Mouse (Mus musculus): ENCODE data around the gene Zfp385b.

Gene Zfp385b

DNA sequence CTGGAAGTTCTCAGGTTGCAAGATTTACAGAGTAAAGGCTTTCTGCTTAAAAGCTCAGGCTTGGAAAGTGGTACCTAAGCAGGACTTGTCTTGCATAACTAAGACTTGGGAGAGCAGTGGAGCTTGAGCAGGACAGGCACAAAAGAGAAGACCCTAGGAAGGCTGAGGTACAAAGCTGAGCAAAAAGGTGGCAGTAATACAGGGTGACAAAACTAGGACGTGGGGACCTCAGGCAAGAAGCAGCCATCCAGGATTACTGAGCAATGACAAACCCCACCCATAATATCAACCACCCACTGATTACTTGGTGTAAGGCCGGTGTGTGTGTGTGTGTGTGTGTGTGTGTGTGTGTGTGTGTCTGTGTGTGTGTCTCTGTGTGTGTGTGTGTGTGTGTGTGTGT, 114.0 kb downstream of the Zfp385b start:
- no peak for DNase-seq (ENCODE audit: low spot score)

DNA sequence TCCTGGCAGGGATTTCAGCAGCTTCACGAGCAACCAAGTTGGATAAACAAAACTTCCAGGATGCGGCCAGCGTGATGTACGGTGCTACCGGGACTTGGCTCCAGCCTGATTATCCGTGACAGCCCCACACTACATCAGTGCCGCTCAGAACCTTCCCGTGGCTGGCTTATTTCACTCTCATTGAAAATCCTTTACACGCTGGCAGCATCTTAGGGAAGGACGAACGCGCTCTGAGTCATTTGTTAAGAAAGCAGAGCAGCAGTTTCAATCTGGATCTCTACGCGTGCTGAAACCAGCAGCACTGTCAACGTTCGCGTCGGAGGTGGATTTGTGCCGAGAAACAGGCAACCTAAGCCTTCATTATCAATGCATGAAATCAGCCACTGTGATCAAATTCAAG, 116.4 kb downstream of the Zfp385b start:
- DNase-seq (ENCODE audit: low spot score), result no peak

DNA sequence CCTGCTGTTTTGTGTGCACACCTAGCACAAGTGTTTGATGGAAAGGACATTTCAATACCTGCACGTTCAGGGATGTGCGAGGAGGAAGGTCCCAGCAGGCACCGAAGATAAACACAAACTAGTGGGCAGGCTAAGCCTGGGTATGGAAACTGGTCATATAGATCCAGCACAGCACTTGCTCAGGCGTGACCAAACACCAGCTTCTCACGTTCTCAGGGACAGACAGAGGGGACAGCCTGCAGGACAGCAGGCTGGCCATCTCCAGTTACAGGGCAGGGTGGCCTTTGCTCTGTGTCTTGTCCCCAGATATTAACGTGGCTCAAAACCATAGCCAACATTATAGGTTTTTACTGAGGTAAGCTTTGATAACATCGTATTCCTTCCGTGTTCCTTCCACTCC, 128.3 kb downstream of the Zfp385b start:
- no peak for DNase-seq (ENCODE audit: low spot score)

DNA sequence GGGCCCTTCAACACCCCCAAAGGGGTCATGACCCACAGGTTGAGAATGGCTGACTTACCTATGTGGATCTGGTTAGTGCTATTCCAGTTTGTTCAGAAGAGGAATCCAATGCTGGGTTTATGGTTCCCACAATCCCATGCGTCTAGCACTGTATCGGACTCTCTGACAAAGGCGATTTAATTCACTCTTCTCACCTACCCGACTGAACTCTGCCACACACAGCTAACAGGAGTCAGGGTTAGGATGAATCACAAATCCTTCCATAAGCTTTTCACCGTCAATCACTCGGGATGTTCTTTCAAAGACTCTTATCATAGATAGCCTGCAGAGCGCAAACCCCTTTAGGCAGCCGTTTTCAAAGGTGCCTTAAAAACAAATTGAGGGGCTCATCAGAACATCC, 129.1 kb downstream of the Zfp385b start:
- no peak for DNase-seq (ENCODE audit: low spot score)

DNA sequence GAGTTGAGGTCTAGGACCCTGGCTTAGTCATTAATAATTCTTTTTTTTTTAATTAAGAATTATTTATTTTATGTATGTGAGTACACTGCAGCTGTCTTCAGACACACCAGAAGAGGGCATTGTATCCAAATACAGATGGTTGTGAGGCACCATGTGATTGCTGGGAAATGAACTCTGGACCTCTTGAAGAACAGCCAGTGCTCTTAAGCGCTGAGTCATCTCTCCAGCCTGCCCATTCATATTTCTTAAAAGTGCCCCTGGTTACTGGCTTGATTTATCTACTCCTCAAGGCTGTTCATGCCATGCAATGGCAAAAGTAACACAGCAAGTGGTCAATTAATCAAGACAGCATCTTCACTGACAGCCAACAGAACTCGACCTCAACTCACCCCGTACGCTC, 130.8 kb downstream of the Zfp385b start:
- DNase-seq (ENCODE audit: low spot score), result no peak

DNA sequence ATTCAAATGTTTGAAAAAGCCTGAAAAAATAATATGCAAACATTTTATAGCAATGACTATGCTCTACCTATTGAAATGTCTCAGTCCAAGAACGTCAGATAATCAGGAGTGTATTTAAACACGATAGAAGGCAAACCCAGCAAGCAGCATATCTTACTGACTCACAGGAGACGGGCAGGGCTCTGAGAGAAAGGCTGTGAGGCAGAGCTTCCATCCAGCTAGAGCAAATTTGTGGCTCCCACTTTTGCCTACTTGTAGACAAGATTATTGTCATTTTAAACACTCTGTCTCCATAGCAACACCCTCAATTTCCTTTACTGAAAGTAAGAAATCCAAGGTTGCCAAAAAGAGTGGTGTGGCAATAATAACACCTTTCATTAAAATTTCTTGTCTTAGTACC, 135.4 kb downstream of the Zfp385b start:
- DNase-seq (ENCODE audit: low spot score), result no peak

DNA sequence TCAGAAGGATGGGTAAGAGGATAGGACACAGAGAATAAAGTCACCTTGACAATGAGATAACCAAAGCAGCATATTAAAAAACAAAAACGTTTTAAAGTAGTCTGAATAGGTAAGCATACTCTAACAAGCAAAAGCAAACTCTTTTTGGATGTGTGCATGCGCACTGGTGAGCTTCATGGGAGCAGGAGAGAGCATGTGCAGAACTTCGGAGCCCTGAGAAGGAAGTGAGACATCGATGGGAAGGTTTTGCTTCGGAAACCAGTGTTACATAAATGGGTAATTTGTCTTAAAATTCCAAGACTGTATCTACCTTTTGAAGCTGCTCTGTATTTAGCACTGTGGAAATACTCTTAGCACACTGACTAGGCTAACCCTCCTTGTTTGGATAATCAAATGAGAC, 137.2 kb downstream of the Zfp385b start:
- no peak for DNase-seq (ENCODE audit: low spot score)

DNA sequence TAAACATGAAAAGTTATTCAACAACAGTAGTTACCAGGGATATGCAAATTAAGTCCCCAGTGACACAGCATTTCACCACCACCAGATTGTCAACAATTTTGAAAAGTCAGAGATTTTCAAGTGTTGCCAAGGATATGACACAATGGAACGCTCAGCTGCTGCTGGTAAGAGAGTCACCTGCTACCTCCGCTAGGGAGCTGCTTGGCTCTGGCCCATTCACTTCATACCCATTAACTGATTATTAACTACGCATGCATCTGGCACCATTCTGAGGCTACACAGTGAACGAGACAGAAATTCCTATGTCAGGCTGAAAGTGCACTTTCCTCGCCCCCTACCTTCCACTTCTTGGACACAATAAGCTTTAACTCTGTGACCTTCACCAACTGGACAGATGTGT, 137.7 kb downstream of the Zfp385b start:
- DNase-seq (ENCODE audit: low spot score), result no peak

DNA sequence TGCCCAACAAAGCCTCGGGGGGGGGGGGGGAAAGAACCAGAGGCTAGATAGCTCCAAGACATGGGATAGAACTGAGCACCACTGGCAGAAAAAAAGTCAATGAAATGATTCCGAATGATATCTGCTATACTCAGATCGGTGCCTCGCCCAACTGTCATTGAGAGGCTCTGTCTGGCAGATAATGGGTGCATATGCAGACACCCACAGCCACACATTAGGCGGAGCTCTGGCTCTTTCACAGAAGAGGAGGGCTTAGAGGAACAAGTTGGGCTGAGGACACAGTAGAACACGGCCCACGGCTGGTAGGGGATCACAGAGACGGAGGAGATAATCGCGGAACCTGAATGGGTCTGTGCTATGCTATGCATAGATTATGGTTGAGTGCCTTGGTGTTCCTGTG, 145.7 kb downstream of the Zfp385b start:
- DNase-seq (ENCODE audit: low spot score), result no peak

DNA sequence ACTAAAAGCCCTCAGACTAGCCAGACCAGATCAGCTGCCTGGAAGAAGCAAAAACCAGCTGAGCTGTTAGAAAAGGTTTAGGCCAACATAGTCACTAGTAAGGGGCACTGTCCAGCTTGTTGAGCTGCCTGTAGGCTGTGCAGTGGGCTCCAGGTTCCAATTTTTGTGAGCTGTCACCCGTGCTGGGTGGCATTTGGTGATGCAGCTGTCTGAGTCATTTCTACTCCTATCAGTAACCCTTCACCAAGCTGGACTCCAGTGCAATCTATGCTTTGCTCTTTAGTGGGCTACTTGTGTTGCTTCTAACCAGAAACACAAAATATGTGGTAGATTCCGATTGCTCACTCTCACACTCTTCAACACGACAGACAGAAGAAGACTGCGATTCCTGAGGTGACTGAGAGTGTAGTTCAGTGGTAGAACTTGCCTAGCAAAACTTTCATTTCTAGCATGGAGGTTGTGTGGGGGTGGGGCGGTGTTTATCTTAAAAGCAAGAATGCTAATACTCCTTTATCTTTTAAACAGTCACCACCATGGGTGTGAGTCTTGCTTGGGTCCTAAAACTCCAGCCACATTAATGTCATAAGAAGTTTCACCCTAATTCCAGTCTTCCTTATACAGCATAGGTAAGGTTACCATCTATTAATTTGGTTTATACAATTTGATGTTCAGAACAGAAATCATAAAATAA, 147.1 kb downstream of the Zfp385b start:
- no peak for DNase-seq (ENCODE audit: low spot score)

DNA sequence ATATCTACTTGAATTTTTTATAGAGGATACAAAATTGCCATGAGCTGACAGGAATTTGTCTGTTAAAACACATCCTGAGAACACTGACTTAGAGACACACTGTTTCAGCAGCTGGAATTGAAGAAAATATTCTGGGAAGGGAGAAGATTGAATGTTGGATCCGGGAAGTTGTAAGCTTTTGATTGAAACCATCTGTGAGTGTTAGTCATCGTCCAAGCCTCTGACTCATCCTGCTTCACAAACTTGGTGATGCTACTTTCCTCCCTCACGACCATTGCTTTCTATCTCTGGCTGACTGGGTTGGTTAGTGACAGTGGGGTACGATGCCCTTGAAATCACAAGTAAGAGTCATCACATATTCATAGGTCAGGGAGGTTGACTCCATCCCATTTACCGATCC, 157.3 kb downstream of the Zfp385b start:
- DNase-seq (ENCODE audit: low spot score), result no peak

DNA sequence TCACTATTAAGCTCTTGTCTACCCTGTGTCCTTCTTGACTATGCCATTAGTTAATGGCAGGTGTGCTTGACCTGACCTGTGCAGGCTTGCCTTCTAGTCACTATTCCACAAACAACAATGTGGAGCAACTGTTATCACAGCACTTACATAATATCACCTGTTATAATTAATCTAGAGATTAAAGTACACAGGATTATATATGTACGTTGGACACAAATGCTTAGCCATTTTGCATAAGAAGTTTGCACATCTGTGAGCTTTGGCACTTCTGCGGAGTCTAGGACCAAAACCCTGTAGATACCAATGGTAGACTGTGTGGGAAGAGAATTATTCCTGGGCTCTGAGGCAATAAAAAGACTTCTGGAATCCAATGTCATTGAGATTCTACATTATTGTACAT, 165.8 kb downstream of the Zfp385b start:
- no peak for DNase-seq (ENCODE audit: low spot score)

DNA sequence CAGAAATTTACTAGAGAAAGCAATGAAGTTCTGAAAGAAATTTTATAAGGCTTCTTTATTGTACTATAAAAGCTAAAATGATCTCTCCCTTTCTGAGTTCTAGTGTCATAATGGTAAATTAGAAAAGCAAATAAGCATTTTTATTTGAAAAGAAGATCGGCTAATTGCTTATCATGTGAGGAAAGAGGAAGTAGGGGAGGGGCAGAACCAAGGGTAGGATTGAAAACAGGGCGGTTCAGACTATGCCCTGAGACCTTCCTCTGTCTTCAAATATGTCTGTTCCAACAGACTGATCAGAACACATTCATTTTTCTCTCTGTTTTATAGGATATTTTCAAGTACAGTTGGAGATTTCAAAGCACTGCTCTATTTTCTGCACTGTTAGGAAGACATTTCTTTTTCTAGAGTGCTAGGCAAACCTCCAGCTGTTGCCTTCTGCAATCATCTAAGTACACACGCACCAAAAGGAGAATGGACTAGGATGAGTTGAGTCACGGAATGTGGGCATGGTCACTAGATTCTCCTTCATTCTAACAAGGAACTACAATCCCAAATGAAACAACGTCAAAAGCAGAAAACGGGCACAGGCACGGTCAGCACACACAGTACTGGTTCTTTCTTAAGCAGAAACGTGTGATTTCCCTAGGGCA, 177.8 kb downstream of the Zfp385b start:
- DNase-seq (ENCODE audit: low spot score), result no peak

DNA sequence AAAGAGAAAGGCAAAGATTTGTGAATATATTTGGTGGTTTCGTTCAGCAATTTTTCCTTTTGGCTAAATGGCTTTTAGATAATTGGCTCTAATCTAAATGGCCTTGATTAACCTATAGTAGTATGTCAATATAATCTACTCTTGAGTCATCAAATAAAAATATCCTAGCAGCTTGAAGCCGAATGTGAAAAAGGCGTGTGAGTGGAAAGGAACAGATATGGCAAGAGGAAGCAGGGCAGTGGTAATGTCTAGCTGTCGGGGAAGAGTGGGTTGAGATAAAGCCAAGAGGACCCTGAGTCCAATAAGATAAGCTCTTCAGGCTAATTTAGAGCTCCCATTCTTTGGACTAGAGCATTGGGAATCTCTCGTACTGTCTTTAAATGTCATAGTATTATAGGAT, 179.4 kb downstream of the Zfp385b start:
- DNase-seq (ENCODE audit: low spot score), result no peak

DNA sequence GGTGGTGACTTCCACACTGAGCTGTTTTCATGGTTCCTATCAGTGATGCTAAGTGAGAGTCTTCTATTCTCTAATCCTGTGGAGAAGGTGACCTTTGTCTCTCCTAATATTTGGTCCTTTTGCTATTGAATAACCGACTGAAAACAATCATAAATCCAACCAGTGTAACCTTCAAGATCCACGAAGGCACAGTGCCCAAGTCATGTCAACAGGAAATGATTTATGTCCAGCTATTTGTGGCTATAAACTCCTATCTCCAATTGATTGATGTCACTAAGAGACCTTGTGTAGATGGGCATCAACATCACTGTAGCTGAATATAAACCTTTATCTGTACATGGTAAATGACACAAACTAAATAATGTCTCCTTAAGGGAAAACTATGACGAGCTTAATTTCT, 187.8 kb downstream of the Zfp385b start:
- DNase-seq (ENCODE audit: low spot score), result no peak

DNA sequence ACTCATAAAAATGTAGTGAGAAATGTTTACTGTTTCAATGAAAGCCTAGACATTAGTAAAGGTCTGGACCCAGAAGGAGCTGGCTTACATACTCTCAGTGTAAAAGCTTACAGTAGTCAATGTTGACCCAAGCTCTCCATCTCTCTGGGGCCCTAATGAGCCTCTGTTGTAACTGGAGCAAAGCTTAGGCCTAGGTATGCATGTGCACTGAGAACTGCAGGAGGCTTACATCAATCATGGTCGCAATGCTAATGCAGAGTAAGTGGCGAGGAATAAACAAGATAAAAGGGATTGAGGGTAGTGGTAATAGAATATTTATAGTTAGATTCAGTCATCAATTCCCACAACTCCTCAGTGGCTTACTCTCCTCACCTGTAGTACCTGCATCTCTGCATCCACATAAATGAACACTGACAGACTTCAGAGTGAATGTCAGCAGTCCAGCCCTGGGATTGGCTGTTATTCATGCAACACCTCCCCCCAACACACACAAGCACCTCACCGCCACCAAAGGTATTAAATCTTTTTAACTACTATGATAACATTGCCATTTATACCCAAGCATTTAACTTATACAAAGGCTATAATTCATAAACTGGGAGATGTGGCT, 191.7 kb downstream of the Zfp385b start:
- DNase-seq (ENCODE audit: low spot score), result no peak

DNA sequence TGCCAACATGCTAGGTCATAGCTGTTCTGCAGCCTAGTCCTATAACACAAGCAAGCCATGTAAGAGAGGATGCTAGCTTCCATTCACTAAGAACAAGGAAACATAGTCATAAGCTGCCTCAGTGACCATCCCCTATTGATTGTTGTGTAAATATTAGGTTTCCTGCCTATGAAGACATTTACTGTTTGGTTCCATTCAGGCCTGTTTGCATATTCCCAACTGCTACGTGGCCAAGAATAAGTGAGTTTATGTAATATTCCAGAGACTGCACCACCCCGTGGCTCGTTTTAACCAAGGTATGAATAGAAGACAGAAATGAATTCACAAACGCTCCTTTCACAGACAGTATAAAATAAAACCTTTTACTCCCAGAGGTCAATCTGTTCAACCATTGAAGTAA, 200.8 kb downstream of the Zfp385b start:
- DNase-seq (ENCODE audit: low spot score), result no peak

DNA sequence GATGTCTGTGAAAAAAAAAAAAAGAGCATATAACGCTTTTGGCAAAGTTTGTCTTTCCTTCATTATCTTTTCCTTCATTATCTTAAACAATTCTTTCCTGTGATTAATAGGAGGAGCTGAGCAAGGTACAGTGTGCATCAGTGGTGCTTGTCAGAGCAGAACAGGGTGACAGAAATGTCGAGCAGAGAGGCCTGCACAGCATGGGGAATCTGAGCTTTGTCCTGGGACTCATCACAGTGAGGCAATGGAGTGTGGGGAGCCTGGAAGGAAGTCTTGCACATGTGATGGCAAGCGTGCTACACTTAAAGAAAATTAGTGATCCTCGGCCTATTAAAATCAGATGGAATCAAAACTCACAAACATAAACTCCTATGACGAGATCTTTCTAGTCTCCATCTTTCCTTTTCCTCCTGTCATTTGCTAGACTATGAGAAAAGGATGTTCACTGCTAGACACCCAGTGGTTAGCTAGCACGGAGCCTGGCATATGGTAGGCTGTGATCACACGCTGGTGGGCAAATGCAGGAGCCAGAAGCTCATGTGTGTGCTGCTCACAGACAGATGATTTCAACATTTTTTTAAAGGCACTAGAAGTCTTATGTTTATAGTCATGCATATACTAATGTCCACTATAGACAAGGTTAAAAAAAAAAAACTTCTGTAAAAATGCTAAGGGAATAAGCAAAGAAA, 209.0 kb downstream of the Zfp385b start:
- DNase-seq (ENCODE audit: low spot score), result no peak

DNA sequence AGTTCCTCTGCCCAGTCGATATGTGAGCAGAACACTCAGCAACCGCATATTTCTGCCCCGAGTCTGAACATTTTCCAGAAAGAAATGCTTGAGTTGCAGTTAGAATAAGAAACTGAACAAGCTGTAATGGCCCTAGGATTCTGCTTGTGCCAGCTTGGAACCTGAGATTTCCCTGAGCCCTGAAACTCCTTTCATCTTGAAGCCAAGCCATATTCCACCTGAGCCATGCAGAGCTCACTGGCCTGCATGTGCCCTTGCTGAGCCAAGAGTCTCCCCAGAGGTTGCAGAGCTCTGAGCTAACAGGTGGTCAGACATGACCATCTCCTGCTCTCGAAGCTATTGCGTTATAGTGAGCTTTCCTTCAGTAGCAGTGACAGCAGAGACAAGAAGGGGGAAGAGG, 210.0 kb downstream of the Zfp385b start:
- no peak for DNase-seq (ENCODE audit: low spot score)

DNA sequence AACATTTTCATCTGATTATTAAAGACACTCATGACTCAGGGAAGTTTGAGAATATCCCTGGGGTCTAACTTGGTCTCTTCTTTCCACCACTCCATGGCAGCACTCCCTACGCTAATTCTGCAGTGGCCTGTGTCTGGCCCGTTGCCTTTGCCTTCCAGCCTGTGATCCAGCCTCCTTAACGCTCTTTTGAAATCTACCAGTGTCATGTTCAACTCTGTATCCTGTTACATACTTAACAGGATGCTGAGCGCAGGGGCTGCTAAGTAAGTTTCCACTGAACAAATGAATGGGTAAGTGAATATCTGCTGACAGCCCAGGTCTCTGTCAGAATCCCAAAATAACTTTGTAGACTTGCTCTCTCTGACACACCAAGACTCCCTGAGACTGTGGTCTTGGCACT, 210.8 kb downstream of the Zfp385b start:
- no peak for DNase-seq (ENCODE audit: low spot score)

DNA sequence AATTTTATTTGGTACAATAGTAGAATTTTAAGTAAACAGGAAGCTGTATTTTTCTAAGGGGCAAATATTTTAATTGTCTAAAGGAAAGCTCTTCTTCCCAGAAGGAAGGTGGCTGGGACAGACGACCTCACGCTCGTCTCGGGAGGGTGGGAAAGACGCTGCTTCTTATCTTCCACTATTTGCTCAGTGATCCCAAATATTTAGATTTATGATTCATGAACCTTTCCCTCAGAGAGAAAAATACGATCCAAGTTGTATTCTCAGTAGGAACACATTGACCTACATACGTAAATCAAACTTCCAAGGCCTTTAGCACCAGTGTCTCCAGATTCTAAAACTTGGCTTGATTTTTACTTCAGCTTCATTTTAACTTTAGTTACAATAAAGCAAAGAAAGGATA, 226.0 kb downstream of the Zfp385b start:
- DNase-seq (ENCODE audit: low spot score), result no peak

DNA sequence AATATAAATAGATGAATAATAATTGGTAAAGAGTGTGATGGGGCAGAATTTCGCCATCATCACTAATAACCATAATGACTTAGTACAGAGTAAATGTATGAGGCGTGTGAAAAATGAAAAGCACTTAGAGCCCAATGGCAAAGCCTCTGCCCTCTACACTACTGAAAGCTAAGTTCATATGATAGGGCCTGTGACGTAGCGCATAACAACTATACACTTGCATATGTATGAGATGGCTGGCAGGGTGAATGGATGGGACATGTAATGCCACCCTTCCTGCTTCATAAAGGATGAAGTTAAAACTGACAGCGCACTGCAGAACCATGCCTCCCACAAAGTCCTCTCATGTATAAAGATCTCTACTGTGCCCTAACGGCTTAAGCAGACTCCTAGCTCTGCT, 226.9 kb downstream of the Zfp385b start:
- DNase-seq (ENCODE audit: low spot score), result no peak

DNA sequence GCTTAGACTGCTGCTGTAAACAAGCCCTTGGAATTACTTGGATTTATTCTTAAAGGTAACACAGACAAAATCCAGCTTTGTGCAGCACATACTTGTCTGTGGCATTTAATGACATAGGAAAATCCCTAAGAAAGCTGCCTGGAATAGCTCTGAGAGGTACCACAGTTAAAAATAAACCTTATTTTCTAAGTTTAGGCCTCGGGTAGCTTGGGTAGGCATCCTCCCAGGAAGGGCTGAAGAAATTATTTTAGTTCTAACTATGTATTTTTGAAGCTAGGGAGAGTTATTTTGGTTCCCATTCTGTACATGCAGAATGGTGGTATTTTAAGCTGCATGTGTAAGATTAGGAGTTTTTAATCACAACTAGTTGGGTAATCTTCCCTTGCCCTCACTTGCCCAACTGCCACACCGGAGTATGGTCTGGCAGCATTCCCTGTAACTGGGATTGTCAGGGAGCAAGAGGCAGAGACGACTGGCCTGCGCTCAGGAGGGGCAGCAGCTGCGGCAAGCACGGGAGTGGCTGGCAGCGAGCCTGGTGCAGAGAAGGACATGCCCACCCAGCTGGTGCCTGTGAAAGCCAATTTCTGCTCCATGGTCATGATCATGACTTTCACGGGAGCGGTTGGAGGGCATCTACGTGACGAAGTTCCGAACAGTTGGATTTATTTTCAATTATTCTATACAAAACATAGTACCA, 230.1 kb downstream of the Zfp385b start:
- no peak for DNase-seq (ENCODE audit: low spot score)

Data from urinary bladder, postnatal 10 days (tissue).